Mouse (Mus musculus) lung, postnatal 0 days (tissue): ENCODE measurements around the gene Pou2f2.

Experiments
- CTCF ChIP-seq: IDR thresholded peaks from 2 replicates; pipeline ENCODE4 v1.5.1; 2016; ENCODE audit warnings: antibody characterized with exemption, mild to moderate bottlenecking
- EP300 ChIP-seq: IDR thresholded peaks from 2 replicates; pipeline ENCODE4 v1.6.1; 2016; ENCODE audit warnings: antibody characterized with exemption, mild to moderate bottlenecking, control low read depth

DNA sequence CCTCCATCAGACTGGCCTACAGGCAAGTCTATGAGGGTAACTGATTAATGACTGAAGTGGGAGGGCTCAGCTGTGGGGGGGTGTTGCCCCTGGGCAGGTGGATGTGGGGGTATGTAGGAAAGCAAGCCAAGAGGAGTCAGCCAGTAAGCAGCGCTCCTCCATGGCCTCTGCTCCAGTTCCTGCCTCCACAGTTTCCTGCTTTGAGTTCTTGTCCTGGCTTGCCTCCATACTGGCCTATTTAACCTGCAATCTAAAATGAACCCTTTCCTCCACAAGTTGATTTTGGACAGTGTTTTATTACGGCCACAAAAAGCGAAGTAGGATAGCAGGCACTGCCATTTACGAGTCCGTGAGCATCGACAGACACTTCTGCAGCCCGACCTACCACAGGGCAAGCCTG, 112.2 kb downstream of the Pou2f2 start:
- no peak for TF ChIP-seq CTCF
- TF ChIP-seq EP300: no peak
